Mouse (Mus musculus) kidney, postnatal 14 days (tissue): ENCODE measurements around the gene Fut9.

Source experiments
- DNase-seq: peaks from one replicate; pipeline ENCODE4 v3.0.0; 2022; ENCODE audit warnings: mixed read lengths

The Fut9 gene

DNA sequence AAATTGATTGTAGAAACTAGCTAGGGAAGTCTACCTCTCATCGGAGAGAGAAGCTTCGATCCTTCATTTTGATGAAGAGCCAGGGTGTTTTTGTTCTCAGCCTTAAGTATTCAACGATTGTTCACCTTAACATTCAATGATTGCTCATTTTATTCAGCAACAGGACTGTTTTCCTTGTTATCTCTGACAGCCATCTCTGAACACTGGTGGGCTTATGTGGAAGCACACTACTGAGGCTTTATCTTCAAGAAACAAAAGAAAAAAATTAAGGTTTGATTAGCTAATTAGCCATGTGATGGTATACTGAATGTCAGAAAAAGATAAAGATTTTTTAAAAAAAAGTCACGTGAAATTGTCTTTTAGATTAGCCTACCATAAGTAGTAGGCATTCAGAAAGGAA is 158.1 kb downstream of the Fut9 start:
- no peak for DNase-seq

DNA sequence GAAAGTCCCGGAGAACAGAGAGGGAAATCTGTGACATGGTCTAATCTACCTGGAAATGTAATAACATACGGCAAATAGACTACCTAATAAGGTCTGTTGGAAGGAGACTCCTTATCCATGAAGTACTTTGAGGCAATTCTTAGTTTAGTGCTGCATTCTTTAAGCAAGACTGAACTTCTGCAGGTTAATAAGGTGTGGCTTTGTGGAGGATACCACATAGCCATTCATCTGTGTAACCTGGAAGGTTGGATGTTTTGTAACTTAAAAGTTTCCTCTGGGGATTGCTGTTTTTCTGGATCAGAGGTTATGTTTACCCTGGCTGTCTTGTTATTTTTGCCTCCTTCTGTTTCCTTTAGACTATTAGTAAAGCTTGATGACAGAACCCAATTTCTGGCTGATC is 166.8 kb downstream of the Fut9 start:
- no peak for DNase-seq

DNA sequence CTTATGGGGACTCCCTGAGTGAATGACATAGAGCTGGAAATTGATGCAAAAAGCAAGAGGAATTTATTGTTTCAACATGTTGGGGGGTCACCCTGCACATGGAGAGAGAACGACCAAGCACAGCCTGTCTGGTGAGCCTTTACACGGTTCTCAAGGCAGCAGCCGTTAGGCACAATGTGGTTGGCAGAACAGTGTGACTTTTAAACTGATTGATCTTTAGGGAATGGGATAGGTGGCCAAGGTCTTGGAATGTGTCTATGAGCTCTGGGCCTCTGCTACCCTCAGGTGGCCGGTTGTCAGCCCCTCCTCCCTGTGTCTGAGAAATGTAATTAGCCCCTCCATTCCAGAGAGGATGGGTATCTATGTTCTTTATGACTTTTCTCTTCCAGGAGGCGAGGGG is 171.9 kb downstream of the Fut9 start:
- no peak for DNase-seq

DNA sequence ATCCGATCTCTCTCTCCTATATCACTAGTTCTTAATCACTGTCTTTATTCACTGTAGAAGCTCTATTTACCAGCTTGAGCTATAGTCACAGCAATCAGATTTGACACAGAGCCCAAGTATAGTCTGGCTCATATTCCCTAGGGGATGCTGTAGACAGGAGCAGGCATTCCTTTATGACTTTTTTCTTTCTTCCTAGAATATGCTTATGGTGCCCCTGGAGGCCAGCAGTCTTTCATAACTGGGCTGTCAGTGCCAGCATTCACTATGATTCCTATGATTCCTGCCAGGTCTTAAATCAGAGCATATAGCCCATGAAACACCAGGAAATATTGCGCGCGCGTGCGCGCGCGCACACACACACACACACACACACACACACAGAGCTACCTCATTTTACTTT is 172.6 kb downstream of the Fut9 start:
- DNase-seq, result no peak

DNA sequence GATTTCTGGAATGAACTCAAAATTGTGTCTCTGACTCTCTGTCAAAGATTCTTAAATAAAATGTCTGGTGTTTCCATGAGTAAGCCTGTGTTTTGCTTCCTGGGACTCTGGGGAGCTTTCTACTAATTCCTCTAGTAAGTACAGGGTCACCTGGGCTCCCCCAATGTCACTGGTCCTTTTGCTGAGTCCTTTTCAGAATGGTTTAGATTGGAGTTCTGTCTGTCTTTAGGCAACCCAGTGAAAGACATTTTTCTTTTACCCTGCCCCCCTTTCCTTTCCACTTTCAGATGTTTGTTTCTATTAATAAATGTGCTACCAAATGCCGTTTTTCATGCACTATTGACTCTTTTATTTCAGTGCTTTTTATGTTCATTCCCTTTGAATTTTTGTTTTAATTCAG is 173.0 kb downstream of the Fut9 start:
- no peak for DNase-seq

DNA sequence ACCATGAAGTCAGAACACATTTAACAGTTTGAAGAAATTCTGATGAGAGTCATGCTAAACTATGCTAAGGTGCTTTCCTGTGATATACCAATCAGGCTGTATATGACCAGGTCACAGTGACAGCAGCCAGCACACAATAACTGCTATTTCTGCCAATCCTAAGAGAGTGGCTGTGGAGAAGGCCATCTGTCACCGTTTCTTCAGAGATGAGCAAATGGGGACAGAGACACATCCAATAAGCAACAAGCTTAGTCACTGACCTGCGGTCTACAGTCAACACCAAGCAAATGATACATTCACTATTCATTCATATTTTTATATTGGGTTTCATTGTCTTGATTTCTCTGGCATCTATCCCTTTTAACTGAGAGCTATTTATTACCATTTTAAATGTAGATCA is 176.9 kb downstream of the Fut9 start:
- no peak for DNase-seq

DNA sequence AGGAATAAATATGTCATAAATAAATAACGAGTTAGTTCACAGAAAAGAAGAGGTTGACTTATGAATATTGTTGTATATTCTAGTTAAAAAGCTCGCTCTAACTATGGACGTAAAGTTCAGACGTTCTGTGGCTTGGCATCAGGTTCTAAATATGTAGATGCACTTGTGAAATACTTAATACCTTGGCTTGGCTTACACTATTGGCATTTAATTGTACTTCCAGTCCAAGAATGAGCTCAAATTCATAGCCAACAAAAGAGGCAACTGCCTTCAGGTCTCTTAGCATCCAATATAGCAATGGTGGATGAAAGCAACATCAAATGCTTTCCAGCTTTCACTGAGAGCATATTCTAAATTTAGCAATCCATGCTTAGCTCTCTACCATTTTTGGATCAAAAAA is 182.7 kb downstream of the Fut9 start:
- no peak for DNase-seq

DNA sequence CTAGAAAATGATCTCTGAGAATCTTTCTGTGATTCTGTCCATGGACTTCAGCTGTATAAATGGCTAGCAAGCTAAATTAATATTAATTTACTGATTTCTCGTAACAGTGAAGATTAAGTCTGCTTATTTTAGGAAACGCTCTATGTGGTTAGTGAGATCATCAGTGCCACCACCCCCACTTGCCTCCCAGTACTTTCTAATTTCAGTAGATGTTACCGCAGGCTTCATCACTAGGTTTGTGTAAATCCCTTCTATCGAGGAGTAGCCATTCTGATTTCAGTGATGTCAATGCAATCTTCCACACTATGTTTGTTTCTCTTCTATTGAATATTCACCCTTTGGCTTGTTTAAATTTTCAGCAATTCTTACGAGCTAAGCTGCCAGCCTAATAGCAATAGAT is 186.6 kb downstream of the Fut9 start:
- DNase-seq, result no peak

DNA sequence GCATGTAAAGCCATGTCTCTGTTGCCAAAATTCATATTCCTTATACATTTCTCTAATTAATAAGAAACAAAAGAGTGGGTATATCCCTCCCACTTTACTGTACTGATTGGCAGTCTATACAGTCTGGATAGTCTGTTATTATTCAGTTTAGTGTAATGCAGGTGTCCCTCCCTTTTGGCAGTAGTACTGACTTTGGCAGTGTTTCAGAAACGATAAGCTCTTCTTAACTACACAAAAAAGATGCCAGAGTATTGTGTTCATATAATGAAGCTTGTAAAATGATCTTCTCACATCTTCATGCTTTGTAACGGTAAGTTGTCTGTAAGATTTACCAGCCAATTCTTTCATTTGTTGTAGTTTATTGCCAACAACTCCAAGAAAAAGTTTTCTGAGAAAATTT is 189.6 kb downstream of the Fut9 start:
- no peak for DNase-seq

DNA sequence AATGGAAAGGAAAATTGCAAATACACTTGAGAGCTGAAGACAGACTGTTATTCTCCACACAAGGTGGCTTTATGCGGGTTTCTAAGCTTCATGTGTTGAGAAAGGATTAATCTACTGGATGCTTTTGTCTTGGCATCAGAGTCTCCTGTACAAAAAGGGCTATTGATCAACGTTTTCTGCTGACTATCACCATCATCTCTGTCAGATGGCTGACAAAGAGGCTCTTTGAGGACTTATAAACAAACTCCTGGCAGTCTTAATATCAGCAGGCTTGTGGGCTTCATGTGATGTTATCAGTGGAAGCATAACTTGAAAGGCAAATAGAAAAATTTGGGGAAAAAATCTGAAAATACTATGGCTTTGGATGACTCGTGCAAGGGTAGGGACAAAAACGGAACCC is 206.8 kb downstream of the Fut9 start:
- DNase-seq, result no peak
